Mouse (Mus musculus) brain, embryonic 18.5 days (tissue): ENCODE measurements at regions not wholly inside any gene's neighbourhood (a gene's known extent, or its start where the extent isn't known, plus 50 kb on each side); places are given as distances from the start of the nearest gene placed in this dataset.
"Not testable (repeated sequence)": the region's sequence is repeated elsewhere in the genome, so short reads cannot be mapped to it uniquely, and the experiment has no call there.

Experiments used
- DNase-seq: peaks from one replicate; pipeline ENCODE4 v3.0.0-alpha.2; 2012; ENCODE audit warnings: low read depth, low spot score

GRCm38 (mm10) chr1:140693482-140693881 is 447.5 kb downstream of the Kcnt2 start:
- no peak for DNase-seq

DNA sequence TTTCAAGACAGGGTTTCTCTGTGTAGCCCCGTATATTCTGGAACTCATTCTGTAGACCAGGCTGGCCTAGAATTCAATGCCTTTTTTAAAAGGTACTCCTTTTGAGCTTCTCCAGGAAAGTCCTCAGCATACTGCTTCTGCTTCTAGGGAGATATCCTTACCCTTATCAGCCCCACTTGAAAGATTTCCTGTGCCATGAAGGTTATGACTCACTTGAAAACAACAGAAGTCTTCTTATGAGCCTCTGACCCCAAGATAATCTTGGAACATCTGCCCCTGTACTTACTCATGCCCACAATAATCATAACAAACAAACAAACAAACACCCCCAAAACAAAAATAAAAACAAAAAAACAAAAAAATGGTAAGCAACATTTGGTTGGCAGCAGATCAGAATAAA is 484.2 kb downstream of the Kcnt2 start:
- no peak for DNase-seq

DNA sequence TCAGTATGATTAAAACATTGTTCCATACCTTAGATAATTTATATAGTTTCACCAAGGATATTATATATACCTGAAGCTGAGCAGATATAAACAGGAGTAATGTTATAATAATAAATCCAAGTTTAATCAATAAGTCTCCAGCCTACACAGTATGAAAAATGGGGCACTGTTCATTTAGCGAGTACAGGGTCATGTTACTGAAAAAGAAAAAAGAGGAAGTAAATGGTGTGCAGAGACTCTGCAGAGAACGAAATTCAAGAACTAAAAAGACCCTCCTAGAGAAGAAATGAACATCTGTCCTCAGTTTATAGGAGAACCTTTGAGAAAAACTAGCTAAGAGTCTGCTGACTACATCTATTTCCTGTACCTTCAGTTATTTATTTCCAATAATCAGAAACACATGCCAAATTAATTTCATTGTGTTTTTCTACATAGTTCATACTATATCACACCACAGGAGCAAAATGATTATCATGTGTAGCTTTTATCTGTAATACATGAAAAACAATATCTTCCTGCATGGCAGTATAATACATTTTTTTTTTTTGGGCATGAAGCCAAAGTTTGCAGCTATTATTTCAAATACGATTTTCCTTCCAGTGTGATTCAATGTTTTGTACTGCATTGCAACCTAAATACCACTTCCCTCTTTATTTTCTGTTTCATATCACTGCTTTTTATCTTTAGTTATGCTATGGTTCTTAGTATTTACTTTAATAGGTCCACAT is 493.2 kb downstream of the Kcnt2 start:
- no peak for DNase-seq

DNA sequence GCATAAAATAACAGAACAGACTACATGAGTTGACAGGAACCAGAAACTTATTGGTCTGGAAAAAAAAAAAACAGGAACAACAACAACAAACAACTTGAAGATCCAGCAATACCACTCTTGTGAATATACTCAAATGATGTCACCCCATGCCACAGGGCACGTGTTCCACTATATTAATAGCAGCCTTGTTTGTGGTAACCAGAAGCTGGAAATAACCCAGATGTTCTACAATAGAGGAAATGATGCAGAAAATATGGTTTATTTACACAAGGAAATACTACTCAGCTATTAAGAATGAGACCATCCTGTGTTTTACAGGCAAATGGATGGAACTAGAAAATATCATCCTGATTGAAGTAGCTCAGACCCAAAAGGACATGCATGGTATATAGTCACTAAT is 494.1 kb downstream of the Kcnt2 start:
- DNase-seq: no peak

DNA sequence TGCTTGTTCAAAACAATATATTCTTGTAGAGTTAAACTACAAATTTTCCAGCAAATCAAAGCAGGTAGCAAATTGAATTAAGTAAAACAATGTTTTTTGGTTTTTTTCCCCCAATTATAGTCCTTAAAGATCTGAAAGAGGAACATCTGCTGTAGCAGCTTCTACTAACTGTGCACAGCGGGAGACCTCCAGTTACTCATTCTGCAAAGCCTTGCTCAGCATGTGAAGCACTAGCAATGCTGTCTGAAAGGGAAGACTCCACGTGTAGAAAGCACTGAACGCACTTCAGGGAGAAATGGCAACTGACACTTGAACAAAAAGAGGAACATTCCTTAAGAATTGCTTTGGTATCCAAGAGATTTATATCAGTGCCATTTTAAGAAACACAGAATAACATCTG is 502.1 kb downstream of the Kcnt2 start:
- peak; percentile 16 for DNase-seq

DNA sequence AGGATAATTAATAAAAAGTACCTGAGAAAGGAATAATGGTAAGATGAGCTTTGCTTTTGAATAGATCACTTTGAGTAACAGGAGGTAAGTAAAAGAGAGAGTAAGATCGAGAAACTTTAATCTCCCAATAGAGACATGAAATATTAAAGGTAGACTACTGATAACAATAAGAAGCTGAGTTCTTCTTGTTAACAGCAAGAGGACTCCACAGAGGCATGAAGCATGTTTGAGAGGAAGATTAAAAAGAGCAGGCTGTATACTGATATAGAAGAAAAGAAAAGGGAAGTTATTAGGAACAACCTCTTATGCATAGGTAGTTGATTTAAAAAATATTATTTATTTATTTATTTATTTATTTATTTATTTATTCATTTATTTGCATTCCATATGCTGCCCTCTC is 519.9 kb downstream of the Kcnt2 start:
- no peak for DNase-seq

GRCm38 (mm10) chr1:140773769-140774168 is 527.8 kb downstream of the Kcnt2 start:
- DNase-seq: not testable (repeated sequence)

GRCm38 (mm10) chr1:140810170-140810569 is 564.2 kb downstream of the Kcnt2 start:
- no peak for DNase-seq

DNA sequence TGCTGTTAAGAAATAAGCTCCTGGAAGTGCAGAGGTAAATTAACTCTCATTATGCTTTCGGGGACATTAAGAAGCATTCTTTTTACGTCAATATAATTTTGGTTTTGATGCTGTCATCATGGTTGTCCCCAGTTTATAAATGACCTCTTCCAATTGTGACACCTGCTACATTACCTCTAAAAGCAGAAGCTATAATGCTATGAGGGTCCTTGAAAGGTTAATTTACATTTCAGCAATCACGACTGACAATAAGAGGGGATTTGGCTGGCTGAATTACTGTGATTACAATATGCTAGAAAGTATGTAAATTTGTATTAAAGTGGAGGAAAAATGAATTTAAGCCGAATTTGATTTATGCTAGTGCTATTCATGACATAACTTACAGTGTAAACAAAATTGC is 592.8 kb downstream of the Kcnt2 start:
- DNase-seq: no peak

- no peak for DNase-seq
These were observed 594.6 kb downstream of the Kcnt2 start for GRCm38 (mm10) chr1:140840579-140840978.

GRCm38 (mm10) chr1:140848053-140848452 is 602.1 kb downstream of the Kcnt2 start:
- DNase-seq: not testable (repeated sequence)

- DNase-seq: no peak
These were observed 605.6 kb downstream of the Kcnt2 start for GRCm38 (mm10) chr1:140851568-140851967.
